Mouse (Mus musculus) CH12.LX (cell line): ENCODE measurements around the gene C1ql1.

Source experiments
- CTCF ChIP-seq, 2 experiments: IDR thresholded peaks in 1 of 2; conservative IDR thresholded peaks in 1 of 2; 2 replicates each; pipeline ENCODE4 v1.5.1; 2011 to 2012; ENCODE audit warnings: low read depth in 2 of 2, low read length in 2 of 2, improper control_type of control experiment in 1 of 2, inconsistent platforms in 1 of 2, mild to moderate bottlenecking in 1 of 2, moderate library complexity in 1 of 2
- E2F4 ChIP-seq: IDR thresholded peaks from 2 replicates; pipeline ENCODE4 v1.6.1; 2011; ENCODE audit warnings: low read depth, low read length, improper control_type of control experiment; ENCODE audit not compliant: insufficient replicate concordance
- ELF1 ChIP-seq: IDR thresholded peaks from 2 replicates; pipeline ENCODE4 v1.6.1; 2014; ENCODE audit warnings: low read depth, mild to moderate bottlenecking, inconsistent platforms, low read length, improper control_type of control experiment
- JUND ChIP-seq: conservative IDR thresholded peaks from 2 replicates; pipeline ENCODE4 v1.6.1; 2011; ENCODE audit warnings: low read depth, low read length, improper control_type of control experiment
- MAX ChIP-seq: IDR thresholded peaks from 2 replicates; pipeline ENCODE4 v1.6.1; 2011; ENCODE audit warnings: low read length, improper control_type of control experiment
- POLR2A ChIP-seq: IDR thresholded peaks from 2 replicates; pipeline ENCODE4 v1.6.1; 2011; ENCODE audit warnings: low read depth, mild to moderate bottlenecking, improper control_type of control experiment, low read length
- RAD21 ChIP-seq: IDR thresholded peaks from 2 replicates; pipeline ENCODE4 v1.6.1; 2011; ENCODE audit warnings: low read depth, mild to moderate bottlenecking, low read length, improper control_type of control experiment, moderate library complexity
- ZC3H11A ChIP-seq: IDR thresholded peaks from 2 replicates; pipeline ENCODE4 v1.6.1; 2012; ENCODE audit warnings: low read depth, mild to moderate bottlenecking, inconsistent platforms, low read length, improper control_type of control experiment

DNA sequence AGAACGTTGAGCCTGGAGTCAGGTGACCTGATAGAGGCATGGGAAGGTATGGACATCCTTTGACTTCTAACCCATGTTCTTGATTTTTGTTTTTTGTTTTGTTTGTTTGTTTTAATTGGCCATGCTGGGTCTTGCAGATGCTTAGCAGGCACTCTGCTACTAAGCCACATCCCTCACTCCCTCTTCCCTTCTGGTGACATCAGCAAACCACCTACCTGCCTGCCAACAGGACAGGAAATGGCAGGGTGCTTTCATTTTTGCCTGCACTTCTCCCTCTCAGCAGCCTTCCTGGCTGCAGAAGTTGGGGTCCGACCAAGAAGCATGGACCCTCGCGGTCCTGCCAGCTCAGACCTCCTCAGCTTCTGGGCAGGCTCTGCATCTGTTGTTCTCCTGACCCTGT lies 14.6 kb upstream of the C1ql1 start:
- TF ChIP-seq JUND: no peak
- no peak for TF ChIP-seq POLR2A
- no peak for TF ChIP-seq CTCF (conservative IDR thresholded peaks at IDR 0.05 in 1 of 2, IDR thresholded peaks at IDR 0.05 in 1 of 2; ENCODE audit: low read depth in 2 of 2, low read length in 2 of 2)
- no peak for TF ChIP-seq RAD21
- no peak for TF ChIP-seq ZC3H11A
- no peak for TF ChIP-seq ELF1
- no peak for TF ChIP-seq MAX
- no peak for TF ChIP-seq E2F4
